Mouse (Mus musculus) cerebellum, adult 9-11 months (tissue): ENCODE results near the gene Tcf7.

Experiments used
- DNase-seq: peaks from one replicate; pipeline ENCODE4 v3.0.0; 2022

Gene Tcf7

GRCm38 (mm10) chr11:52282420-52282773 is 417 bp downstream of the Tcf7 start:
- DNase-seq, result no peak

- no peak for DNase-seq
Observed at GRCm38 (mm10) chr11:52281568-52282328, 1.1 kb downstream of the Tcf7 start.

GRCm38 (mm10) chr11:52280566-52281455 is 2.0 kb downstream of the Tcf7 start:
- no peak for DNase-seq

GRCm38 (mm10) chr11:52279611-52280145 is 3.1 kb downstream of the Tcf7 start:
- DNase-seq, result no peak

- DNase-seq, result no peak
Observed at GRCm38 (mm10) chr11:52278991-52279390, 3.8 kb downstream of the Tcf7 start.

- DNase-seq, result no peak
Observed at GRCm38 (mm10) chr11:52278164-52278563, 4.7 kb downstream of the Tcf7 start.

- no peak for DNase-seq
Observed at GRCm38 (mm10) chr11:52277433-52278150, 5.2 kb downstream of the Tcf7 start.

GRCm38 (mm10) chr11:52276961-52277391 is 5.8 kb downstream of the Tcf7 start:
- no peak for DNase-seq

- no peak for DNase-seq
Observed at GRCm38 (mm10) chr11:52275774-52276555, 6.8 kb downstream of the Tcf7 start.

- no peak for DNase-seq
Observed at GRCm38 (mm10) chr11:52275366-52275765, 7.4 kb downstream of the Tcf7 start.

- no peak for DNase-seq
Observed at GRCm38 (mm10) chr11:52274456-52275112, 8.2 kb downstream of the Tcf7 start.

- no peak for DNase-seq
Observed at GRCm38 (mm10) chr11:52273942-52274330, 8.9 kb downstream of the Tcf7 start.

- DNase-seq, result no peak
Observed at GRCm38 (mm10) chr11:52273183-52273941, 9.5 kb downstream of the Tcf7 start.

- DNase-seq, result no peak
Observed at GRCm38 (mm10) chr11:52272619-52273018, 10.2 kb downstream of the Tcf7 start.

GRCm38 (mm10) chr11:52271765-52272495 is 10.9 kb downstream of the Tcf7 start:
- DNase-seq, result no peak

GRCm38 (mm10) chr11:52269841-52270240 is 13.0 kb downstream of the Tcf7 start:
- no peak for DNase-seq

GRCm38 (mm10) chr11:52268104-52268835 is 14.5 kb downstream of the Tcf7 start:
- DNase-seq, result no peak

GRCm38 (mm10) chr11:52267271-52267670 is 15.5 kb downstream of the Tcf7 start:
- no peak for DNase-seq

GRCm38 (mm10) chr11:52265616-52266307 is 17.1 kb downstream of the Tcf7 start:
- no peak for DNase-seq
